Mouse (Mus musculus): Measurements from ENCODE around the gene Creld2.
A peak's percentile ranks its signal among the peaks of the same experiment; 100 is the strongest.
"Not testable (repeated sequence)": the region's sequence is repeated elsewhere in the genome, so short reads cannot be mapped to it uniquely, and the experiment has no call there.

The Creld2 gene

GRCm38 (mm10) chr15:88819026-88819905 lies at the start of gene Creld2, which contains the start of gene Alg12:
Creld2 (plus strand) TSS chr15:88819646.
Alg12 (minus strand) TSS chr15:88819318.
- DNase-seq (ENCODE audit: low read depth) = peak; percentile 99

- DNase-seq (ENCODE audit: low read depth) = not testable (repeated sequence)
Observed at GRCm38 (mm10) chr15:88774630-88775029, 44.8 kb upstream of the Creld2 start.

DNA sequence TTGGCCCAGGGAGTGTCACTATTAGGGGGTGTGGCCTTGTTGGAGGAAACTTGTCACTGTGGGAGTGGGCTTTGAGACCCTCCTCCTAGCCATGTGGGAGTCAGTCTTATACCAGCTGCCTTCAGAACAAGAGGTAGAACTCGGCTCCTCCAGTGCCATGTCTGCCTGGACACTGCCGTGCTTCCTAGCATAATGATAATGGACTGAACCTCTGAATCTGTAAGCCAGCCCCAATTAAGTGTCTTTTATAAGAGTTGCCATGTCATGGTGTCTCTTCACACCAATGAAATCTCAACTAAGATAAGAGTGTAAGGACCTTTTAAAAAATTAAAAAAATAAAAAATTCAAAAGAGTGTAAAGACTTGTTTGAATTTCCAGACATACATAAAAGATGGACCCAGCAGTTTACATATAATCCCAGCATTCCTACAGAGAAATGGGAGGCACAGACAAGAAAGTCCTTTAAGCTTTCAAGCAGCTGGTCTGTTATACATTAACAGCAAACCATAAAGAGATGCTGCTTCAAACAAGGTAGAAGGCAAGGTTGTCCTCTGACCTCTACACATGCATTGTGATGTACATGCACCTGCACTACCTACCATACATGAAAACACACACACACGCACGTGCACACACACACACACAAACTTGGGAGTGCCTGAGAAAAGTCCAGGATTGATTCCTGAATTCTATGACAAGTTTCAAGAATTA lies 27.2 kb upstream of the Creld2 start:
- DNase-seq (ENCODE audit: low read depth) = no peak

DNA sequence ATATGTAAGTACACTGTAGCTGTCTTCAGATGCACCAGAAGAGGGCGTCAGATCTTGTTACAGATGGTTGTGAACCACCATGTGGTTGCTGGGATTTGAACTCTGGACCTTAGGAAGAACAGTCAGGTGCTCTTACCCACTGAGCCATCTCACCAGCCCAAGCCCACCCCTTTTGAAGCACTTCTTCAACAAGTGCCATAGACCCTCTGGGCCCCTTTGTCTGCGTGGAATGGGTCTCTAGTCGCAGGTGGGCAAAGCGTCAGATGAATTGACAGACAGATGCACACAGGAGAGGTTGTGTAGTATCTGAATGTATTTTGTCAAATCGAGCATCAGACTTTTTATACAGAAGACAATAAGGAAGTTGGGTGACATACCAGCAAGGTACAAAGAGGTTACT lies 24.7 kb upstream of the Creld2 start:
- not testable (repeated sequence) for DNase-seq (ENCODE audit: low read depth)

- DNase-seq (ENCODE audit: low read depth) = no peak
Observed at GRCm38 (mm10) chr15:88799950-88800371, 19.5 kb upstream of the Creld2 start.

GRCm38 (mm10) chr15:88800921-88801354 lies 18.5 kb upstream of the Creld2 start:
- no peak for DNase-seq (ENCODE audit: low read depth)

- no peak for DNase-seq (ENCODE audit: low read depth)
Observed at GRCm38 (mm10) chr15:88801903-88802302, 17.5 kb upstream of the Creld2 start.

GRCm38 (mm10) chr15:88802348-88802747 lies 17.1 kb upstream of the Creld2 start:
- DNase-seq (ENCODE audit: low read depth) = no peak

- no peak for DNase-seq (ENCODE audit: low read depth)
Observed at GRCm38 (mm10) chr15:88808121-88808520, 11.3 kb upstream of the Creld2 start.

DNA sequence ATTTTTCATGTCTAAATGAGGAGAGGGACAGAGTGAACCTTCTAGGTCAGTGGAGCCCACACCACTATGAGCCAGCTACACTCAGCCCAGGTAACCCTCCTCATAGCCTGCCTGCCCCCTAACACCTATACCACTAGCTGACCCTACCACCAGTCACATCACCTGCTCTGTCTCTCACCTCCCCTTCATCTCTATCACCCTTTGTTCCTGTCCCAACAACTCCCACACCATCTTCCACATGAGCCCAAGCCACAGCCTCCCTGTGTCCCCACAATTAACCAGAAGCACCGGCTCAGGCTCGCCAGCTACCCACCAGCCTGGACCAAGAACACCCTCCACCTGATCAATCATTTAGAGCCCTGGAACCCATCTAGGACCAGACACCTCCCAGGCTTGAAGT lies 9.1 kb upstream of the Creld2 start:
- DNase-seq (ENCODE audit: low read depth) = no peak

DNA sequence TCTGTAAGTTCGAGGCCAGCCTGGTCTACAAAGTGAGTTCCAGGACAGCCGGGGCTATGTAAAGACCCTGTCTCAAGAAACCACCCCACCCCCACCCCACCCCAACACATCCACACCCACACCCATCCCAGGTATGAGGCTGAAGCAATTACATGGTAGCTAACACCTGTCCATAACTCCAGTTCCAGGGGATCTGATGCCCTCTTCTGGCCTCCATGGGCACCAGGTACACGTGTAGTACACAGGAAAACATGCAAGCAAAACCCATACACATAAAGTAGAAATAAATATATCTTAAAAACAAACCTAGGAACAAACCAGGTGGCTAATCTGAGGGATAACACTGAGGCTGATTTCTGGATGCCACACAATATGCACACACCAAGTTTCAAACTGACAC lies 6.2 kb upstream of the Creld2 start:
- DNase-seq (ENCODE audit: low read depth) = no peak

DNA sequence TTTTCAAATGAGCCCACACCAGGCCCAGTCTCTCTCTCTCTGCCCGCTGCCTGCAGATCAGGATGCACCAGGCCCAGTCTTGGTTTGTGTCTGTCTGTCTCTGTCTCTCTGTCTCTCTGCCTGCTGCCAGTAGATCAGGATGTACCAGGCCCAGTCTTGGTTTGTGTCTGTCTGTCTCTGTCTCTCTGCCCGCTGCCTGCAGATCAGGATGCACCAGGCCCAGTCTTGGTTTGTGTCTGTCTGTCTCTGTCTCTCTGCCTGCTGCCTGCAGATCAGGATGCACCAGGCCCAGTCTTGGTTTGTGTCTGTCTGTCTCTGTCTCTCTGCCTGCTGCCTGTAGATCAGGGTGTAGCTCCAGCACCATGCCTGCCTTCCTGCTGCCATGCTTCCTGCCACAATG lies 5.6 kb upstream of the Creld2 start:
- DNase-seq (ENCODE audit: low read depth) = not testable (repeated sequence)

DNA sequence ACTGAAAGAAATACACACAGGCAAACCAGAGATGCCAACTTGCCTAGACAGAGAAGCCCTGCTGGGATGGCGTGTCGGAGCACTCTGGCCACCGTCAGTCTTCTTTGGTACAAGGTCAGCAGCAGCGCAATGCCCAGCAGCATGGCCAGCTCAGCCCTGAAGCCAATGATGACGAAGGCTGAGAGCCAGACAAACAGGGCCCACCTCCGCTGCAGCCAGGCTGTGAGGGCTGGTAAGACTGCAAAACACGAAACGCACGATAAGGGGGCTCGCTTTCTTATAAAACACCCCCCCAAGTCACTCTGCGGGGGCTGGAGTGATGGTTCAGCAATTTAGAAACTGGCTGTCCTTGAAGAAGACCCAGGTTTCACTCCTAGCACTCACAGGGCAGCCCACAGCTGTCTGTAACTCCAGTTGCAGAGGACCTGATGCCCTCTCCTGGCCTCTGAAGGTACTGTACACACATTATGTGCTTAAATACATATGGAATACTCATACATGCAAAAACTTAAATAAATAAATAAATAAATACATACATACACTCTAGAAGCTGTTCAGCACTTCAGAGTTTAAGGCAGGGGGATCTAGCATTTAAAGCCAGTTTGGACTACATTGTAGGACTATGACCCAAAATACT lies 4.9 kb upstream of the Creld2 start:
- DNase-seq (ENCODE audit: low read depth) = no peak

DNA sequence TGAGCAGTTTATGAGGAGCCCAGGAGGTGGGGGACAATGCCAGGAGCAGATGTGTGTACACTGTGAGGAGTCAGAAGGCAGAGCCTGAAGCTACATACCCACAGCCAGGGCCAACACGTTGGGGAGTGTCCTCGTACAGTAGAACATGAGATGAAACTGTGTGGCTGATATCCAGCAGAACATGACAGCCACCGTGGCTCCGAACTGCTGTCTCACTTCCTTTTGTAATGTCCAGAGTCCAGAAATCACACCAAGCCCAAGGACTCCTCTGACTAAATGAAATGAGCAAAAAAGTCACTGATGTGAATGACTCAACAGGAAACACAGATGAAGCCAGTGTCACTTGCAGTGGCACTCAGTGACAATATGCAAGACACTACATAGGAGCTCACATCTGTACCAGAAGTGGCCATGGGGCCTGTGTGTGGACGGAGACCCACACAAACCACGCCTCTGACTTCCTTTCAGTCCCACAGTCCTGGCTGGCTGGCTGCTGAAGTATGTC lies 4.2 kb upstream of the Creld2 start:
- DNase-seq (ENCODE audit: low read depth) = no peak

DNA sequence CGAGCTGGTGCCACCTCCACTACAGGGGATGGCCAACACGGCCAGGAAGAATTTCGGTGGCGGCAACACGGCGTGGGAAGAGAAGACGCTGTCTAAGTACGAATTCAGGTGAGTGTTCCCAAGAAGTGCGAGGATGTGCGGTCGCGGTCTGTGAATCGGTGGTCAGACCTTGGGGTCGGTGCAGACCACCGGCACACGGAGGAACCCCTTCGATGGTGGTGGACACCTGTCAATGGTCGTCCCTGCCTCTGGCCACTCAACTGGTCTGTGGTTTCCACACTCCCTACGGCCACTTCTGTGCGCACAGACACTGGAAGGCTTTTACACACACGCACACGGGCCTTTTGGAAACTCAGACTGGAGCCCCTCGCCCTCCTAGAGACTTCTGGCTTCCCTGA lies 459 bp downstream of the Creld2 start:
- DNase-seq (ENCODE audit: low read depth) = no peak

- no peak for DNase-seq (ENCODE audit: low read depth)
Observed at GRCm38 (mm10) chr15:88821403-88821802, 2.0 kb downstream of the Creld2 start.

DNA sequence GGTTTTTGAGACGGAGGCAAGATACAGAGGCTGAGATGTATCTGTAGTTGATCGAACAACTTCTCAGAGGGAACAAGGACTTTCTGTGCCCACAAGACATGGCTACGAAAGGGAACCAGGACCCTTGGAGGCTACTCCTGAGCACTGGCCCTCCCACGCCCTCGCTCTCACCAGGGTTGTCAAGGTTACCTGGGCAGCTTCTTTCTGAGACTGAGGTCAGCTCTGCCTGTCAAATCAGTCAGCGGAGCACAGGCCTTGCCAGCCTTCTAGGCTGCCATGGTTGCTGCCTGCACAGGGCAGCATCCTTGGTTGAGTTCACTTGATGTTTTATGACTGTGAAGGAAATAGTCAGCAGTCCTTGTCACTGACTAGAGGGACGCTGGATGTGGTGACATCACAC lies 3.1 kb downstream of the Creld2 start:
- DNase-seq (ENCODE audit: low read depth) = no peak

GRCm38 (mm10) chr15:88823376-88823775 lies 3.9 kb downstream of the Creld2 start:
- no peak for DNase-seq (ENCODE audit: low read depth)

DNA sequence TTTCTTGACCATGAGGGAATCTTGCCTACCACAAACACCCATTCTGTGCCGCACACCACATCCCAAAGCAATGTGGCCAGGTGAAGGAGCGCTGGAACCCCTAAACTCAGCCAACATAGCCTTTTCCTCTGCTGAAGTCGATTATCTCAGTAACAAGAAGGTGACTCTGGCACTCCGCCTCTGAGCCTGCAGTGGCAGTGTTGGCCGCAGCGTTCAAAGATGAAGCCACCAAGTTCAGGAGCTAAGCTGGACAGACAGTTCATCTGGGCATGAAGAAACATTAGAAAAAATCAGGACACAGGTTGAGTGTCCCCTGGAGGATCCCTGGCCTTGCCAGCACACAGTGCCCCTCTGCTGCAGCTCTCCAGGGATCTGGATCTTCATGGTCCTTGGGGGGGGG lies 8.0 kb downstream of the Creld2 start:
- DNase-seq (ENCODE audit: low read depth) = no peak

DNA sequence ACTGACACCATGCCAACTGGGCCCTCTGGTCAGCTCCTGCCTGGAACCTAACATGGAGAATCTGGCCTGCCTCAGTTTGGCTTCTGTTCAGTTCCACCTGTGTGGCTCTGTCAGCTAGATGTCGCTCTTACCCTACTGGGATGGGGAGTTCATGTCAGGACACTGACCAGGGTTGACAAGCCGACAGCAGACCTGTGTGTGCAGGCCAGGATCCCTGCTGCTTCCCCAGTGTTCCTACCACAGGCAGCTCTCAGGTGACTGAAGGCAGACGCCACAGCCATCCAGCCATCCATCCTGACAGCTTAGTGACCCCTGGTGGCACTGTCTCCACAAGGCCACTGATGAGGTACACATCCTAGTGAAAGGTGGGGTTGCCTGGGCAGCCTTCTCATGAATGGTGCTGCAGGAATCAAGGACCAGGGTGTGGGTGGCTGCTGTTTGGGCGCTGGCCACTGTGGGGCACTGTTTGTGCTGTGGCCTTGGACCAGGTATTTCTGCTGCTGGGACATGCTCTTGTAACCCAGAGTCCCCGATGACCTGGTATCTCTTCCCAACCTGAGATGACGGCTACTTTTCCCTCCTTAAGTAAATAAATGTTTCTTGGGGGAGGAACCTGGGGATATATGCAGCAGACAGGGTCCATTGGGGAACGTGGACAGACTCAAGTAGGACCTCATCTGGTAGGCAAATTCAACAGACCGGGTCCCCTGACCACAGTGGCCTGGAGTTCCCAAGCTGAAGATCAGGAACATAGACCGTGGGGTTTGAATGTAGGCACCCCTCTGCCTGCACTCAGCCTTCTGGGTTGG lies 8.7 kb downstream of the Creld2 start:
- peak; percentile 67 for DNase-seq (ENCODE audit: low read depth)
